Mouse (Mus musculus): ENCODE results near the gene Manba. TPM values are rescaled to one million over a fixed set of nuclear protein-coding genes. Genes with fewer than 3 reads are reported as not detected.

Manba gene
- 2.9 TPM for polyA plus RNA-seq (2012; fragmentation: generic; extraction: Trizol)
- long read RNA-seq, experiment 1, partial matches to known transcripts: 0 of 1 reads
- long read RNA-seq, experiment 1, other reads (novel, unspliced or antisense): 0 of 1 reads
- long read RNA-seq, experiment 2, transcript Manba-201 (17 exons, 3,675 nt): major isoform, 20 of 24 reads
- long read RNA-seq, experiment 2, partial matches to known transcripts: 0 of 24 reads
- long read RNA-seq, experiment 2, other reads (novel, unspliced or antisense): 4 of 24 reads

DNA sequence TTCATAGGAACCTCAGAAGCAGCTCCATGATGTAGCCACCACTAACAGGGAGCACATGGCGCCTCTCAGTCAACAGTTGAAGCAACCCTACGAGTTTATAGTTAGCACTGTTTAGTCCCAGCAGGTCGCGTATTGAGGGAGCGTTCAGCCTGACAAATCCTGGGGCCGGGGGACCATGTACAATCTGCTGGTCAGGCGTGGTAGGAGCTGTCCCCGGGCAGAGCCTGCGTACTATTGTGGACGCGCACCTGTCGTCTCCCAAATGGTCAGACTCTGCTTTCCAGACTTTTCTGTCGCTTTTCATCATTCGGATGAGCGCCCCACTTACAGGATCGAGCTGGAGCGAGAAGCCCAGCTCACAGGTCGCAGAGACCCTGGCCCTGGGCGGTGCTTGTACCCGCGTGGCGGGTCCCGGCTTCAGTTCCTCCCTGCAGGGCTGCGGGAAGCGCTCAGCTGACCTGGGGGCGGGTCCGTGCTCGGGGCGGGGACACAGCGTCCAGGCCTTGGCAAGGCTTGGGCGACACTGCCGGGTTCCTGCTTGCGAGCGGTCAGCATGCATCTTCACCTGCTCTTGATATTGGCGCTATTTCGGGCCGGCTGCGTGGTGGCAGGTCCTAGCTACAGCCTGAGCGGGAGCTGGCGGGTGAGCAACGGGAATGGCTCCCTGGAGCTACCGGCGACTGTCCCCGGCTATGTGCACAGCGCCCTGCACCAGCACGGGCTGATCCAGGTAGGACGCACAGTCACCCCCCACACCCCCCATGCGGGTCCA is at the start of gene Manba:
Gene Manba (plus strand): TSS at position 484 of the 772 bp plus-strand sequence.
- H3K4me3 ChIP-seq (ENCODE audit: insufficient read depth, poor library complexity, severe bottlenecking): peak within 1 kb of the TSS; percentile 31
- peak within 1 kb of the TSS; percentile 82 for H3ac ChIP-seq (ENCODE audit: control insufficient read depth, insufficient read length, low read depth)
- TF ChIP-seq MYOG (IDR thresholded peaks at IDR 0.05; ENCODE audit: control insufficient read depth, extremely low read depth, insufficient read length) (no peak), FOSL1 (IDR thresholded peaks at IDR 0.05; ENCODE audit: insufficient read depth, low read length, poor library complexity, severe bottlenecking) (no peak), MYOD1 (IDR thresholded peaks at IDR 0.05; ENCODE audit: control insufficient read depth, insufficient read length, low read depth) (peak; percentile 14)

GRCm38 (mm10) chr3:135436901-135437616 is 48.4 kb upstream of the Manba start:
- Histone ChIP-seq H3K79me2 (ENCODE audit: control insufficient read depth, insufficient read depth) (peaks cover 49% of the 10 kb centered on the region), H3K27me3 (ENCODE audit: control insufficient read depth, insufficient read depth, insufficient read length) (no peaks in the 10 kb centered on the region), H3K4me3 (ENCODE audit: insufficient read depth, poor library complexity, severe bottlenecking) (peak overlapping the region; percentile 42), H3ac (ENCODE audit: control insufficient read depth, insufficient read length, low read depth) (peak overlapping the region; percentile 83), H3K79me3 (ENCODE audit: low read depth) (peaks cover 32% of the 10 kb centered on the region), H3K36me3 (ENCODE audit: control insufficient read depth, insufficient read depth) (peaks cover 27% of the 10 kb centered on the region)
- TF ChIP-seq MYOG (IDR thresholded peaks at IDR 0.05; ENCODE audit: control insufficient read depth, extremely low read depth, insufficient read length): no peak
- no peak for TF ChIP-seq FOSL1 (IDR thresholded peaks at IDR 0.05; ENCODE audit: insufficient read depth, low read length, poor library complexity, severe bottlenecking)
- no peak for TF ChIP-seq MAX (IDR thresholded peaks at IDR 0.05)
- TF ChIP-seq CEBPB (IDR thresholded peaks at IDR 0.05; ENCODE audit: low read depth): no peak
- TF ChIP-seq USF1 (IDR thresholded peaks at IDR 0.05; ENCODE audit: low read depth): no peak
- TF ChIP-seq MYOD1 (IDR thresholded peaks at IDR 0.05; ENCODE audit: control insufficient read depth, insufficient read length, low read depth): no peak

More for the DNA sequence above, at the start of gene Manba:
- Histone ChIP-seq H3K36me3 (ENCODE audit: control insufficient read depth, insufficient read depth) (no peaks in the 10 kb centered on the region), H3K27me3 (ENCODE audit: control insufficient read depth, insufficient read depth, insufficient read length) (no peaks in the 10 kb centered on the region), H3K79me3 (ENCODE audit: low read depth) (no peaks in the 10 kb centered on the region), H3K79me2 (ENCODE audit: control insufficient read depth, insufficient read depth) (no peaks in the 10 kb centered on the region)

GRCm38 (mm10) chr3:135437758-135438495 is 47.5 kb upstream of the Manba start, which contains the start of gene Ube2d3:
TSS of gene Ube2d3 (plus strand) at chr3:135438149.
- TF ChIP-seq CTCF (IDR thresholded peaks at IDR 0.05; ENCODE audit: control insufficient read depth, insufficient read depth, insufficient read length): no peak
- TF ChIP-seq MYOD1 (IDR thresholded peaks at IDR 0.05; ENCODE audit: control insufficient read depth, insufficient read length, low read depth): peak; percentile 16
- H3ac ChIP-seq (ENCODE audit: control insufficient read depth, insufficient read length, low read depth): peak within 1 kb of the TSS; percentile 93
- H3K4me3 ChIP-seq (ENCODE audit: insufficient read depth, poor library complexity, severe bottlenecking): peak within 1 kb of the TSS; percentile 93
- H3K79me2 ChIP-seq (ENCODE audit: control insufficient read depth, insufficient read depth): peaks cover 57% of the 10 kb centered on the region
- H3K36me3 ChIP-seq (ENCODE audit: control insufficient read depth, insufficient read depth): peaks cover 36% of the 10 kb centered on the region
- H3K27me3 ChIP-seq (ENCODE audit: control insufficient read depth, insufficient read depth, insufficient read length): no peaks in the 10 kb centered on the region
- H3K79me3 ChIP-seq (ENCODE audit: low read depth): peaks cover 41% of the 10 kb centered on the region

- no peak for TF ChIP-seq MAX (IDR thresholded peaks at IDR 0.05)
- no peak for TF ChIP-seq CTCF (IDR thresholded peaks at IDR 0.05; ENCODE audit: control insufficient read depth, insufficient read depth, insufficient read length)
- TF ChIP-seq CEBPB (IDR thresholded peaks at IDR 0.05; ENCODE audit: low read depth): no peak
- TF ChIP-seq FOSL1 (IDR thresholded peaks at IDR 0.05; ENCODE audit: insufficient read depth, low read length, poor library complexity, severe bottlenecking): no peak
- no peak for TF ChIP-seq MYOD1 (IDR thresholded peaks at IDR 0.05; ENCODE audit: control insufficient read depth, insufficient read length, low read depth)
- no peak for TF ChIP-seq MYOG (IDR thresholded peaks at IDR 0.05; ENCODE audit: control insufficient read depth, extremely low read depth, insufficient read length)
- Histone ChIP-seq H3K79me2 (ENCODE audit: control insufficient read depth, insufficient read depth) (peaks cover 63% of the 10 kb centered on the region), H3ac (ENCODE audit: control insufficient read depth, insufficient read length, low read depth) (peak overlapping the region; percentile 93), H3K4me3 (ENCODE audit: insufficient read depth, poor library complexity, severe bottlenecking) (peak overlapping the region; percentile 93), H3K79me3 (ENCODE audit: low read depth) (peaks cover 47% of the 10 kb centered on the region), H3K27me3 (ENCODE audit: control insufficient read depth, insufficient read depth, insufficient read length) (no peaks in the 10 kb centered on the region), H3K36me3 (ENCODE audit: control insufficient read depth, insufficient read depth) (peaks cover 41% of the 10 kb centered on the region)
These were observed 46.9 kb upstream of the Manba start for GRCm38 (mm10) chr3:135438531-135438912.

GRCm38 (mm10) chr3:135438913-135439531 is 46.4 kb upstream of the Manba start:
- H3K79me2 ChIP-seq (ENCODE audit: control insufficient read depth, insufficient read depth): peaks cover 68% of the 10 kb centered on the region
- H3K79me3 ChIP-seq (ENCODE audit: low read depth): peaks cover 52% of the 10 kb centered on the region
- TF ChIP-seq CTCF (IDR thresholded peaks at IDR 0.05; ENCODE audit: control insufficient read depth, insufficient read depth, insufficient read length): no peak
- TF ChIP-seq MYOG (IDR thresholded peaks at IDR 0.05; ENCODE audit: control insufficient read depth, extremely low read depth, insufficient read length): no peak
- TF ChIP-seq FOSL1 (IDR thresholded peaks at IDR 0.05; ENCODE audit: insufficient read depth, low read length, poor library complexity, severe bottlenecking): no peak
- TF ChIP-seq MYOD1 (IDR thresholded peaks at IDR 0.05; ENCODE audit: control insufficient read depth, insufficient read length, low read depth): no peak
- no peak for TF ChIP-seq USF1 (IDR thresholded peaks at IDR 0.05; ENCODE audit: low read depth)
- TF ChIP-seq CEBPB (IDR thresholded peaks at IDR 0.05; ENCODE audit: low read depth): no peak
- no peak for TF ChIP-seq MAX (IDR thresholded peaks at IDR 0.05)
- no peaks in the 10 kb centered on the region for H3K27me3 ChIP-seq (ENCODE audit: control insufficient read depth, insufficient read depth, insufficient read length)
- H3K36me3 ChIP-seq (ENCODE audit: control insufficient read depth, insufficient read depth): peaks cover 46% of the 10 kb centered on the region
- peak overlapping the region; percentile 93 for H3K4me3 ChIP-seq (ENCODE audit: insufficient read depth, poor library complexity, severe bottlenecking)
- H3ac ChIP-seq (ENCODE audit: control insufficient read depth, insufficient read length, low read depth): peak overlapping the region; percentile 93
